Mouse (Mus musculus) lung, adult 18-20 months (tissue): ENCODE results near the gene Fam207a.

Source experiments
- DNase-seq, 2 experiments: peaks; one replicate each; pipeline ENCODE4 v3.0.0; 2022; ENCODE audit warnings: mixed read lengths in 2 of 2

Fam207a gene

DNA sequence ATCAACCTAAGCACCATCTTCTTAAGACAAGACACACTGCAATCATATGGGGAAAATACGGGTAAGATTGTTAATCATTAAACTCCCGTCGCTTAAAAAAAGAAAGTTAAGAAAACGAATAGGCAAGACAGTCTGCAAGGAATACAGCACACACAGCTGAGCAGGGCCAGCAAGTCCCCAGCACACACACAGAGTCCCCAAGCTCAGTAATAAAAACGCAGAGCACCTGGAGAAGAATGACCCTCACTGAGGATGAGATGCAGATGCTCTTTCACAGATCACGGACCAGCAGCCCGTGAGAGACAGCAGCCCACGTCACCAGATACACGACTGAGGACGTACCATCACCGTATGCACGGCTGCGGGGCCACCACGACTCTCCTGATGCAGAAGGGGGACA is 14.9 kb downstream of the Fam207a start:
- no peak for DNase-seq

DNA sequence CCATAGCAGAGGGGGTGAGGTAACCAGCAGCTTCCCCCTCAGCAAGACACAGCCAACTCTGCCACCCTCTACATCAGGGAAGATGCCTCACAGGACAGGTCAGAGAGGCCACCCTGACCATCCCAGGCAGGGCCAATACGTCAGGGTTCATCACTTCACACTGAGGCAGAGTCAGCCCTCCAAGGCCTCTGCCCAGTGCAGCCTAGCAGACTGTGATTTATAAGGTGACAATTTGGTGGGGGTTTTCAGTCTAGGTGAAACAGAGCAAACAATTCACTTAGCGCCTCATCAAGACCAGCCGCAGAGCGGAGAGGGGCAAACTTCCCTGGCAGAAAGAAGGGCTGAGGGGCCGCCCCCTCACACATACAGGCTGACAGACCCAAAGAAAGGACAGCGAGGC is 17.3 kb downstream of the Fam207a start:
- DNase-seq, result peak in 1 of 2 experiments; percentile 40

GRCm38 (mm10) chr10:77497185-77497584 is 18.4 kb downstream of the Fam207a start:
- DNase-seq, result no peak

DNA sequence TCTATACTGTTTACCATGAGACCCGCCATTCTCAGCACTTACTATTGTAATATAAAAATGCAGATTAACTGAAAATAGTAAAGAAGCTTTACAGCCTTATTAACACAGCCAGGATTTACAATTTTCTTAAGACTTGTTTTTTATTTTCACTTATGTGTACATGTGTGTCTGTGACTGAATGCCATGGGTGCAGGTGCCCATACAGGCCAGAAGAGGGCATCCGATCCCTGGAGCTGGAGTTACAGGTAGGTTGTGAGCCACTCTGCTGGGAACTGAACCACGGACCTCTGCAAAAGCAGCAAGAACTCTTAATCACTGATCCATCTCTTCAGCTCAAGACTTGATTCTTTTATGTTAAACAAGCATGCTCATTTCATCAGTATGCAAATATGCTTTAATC is 22.7 kb downstream of the Fam207a start:
- no peak for DNase-seq

- no peak for DNase-seq
Observed at GRCm38 (mm10) chr10:77491585-77491984, 24.0 kb downstream of the Fam207a start.

- no peak for DNase-seq
Observed at GRCm38 (mm10) chr10:77488168-77488567, 27.4 kb downstream of the Fam207a start.

DNA sequence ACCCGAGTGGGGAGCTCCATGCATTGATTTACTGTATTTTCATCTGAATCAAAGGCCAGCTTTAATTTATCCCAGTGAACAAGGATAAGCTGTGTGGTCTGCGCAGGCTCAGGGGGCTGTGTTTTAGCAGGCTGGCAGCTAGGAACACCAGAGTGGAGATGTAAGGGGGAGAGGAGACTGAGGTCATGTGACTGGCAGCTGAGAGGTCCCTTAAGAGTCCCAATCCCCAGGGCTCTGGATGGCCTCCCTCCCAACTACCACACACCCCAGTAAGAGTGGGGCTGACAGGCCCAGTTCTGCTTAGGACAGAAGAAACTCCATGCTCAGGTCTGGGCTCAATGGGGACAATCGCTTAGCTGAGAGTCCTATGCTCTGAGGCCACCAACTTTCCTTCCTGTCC is 29.8 kb downstream of the Fam207a start:
- no peak for DNase-seq

- DNase-seq, result peak; percentile 84 to 88
Observed at GRCm38 (mm10) chr10:77484205-77484935, 31.2 kb downstream of the Fam207a start.

GRCm38 (mm10) chr10:77481814-77482213 is 33.8 kb downstream of the Fam207a start:
- no peak for DNase-seq

- DNase-seq, result no peak
Observed at GRCm38 (mm10) chr10:77479972-77480371, 35.6 kb downstream of the Fam207a start.

DNA sequence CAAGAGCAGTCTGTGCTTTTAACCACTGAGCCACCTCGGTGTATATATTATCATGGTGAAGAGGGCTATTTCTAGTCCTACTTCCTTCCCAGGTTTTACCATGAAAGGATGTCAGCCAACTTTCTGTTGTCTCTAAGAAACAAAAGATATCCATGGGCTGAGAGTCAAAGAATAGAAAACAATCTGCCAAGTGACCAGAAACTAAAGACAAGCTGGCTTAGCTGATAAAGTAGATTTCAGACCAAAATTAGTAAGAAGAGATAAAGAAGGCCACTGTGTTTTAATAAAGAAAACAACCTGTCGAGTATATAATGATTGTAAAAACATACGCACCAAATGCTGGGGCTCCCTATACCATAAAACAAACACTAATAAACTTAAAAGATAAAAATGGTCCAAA is 38.7 kb downstream of the Fam207a start:
- DNase-seq, result no peak

- no peak for DNase-seq
Observed at GRCm38 (mm10) chr10:77472188-77472587, 43.4 kb downstream of the Fam207a start.

DNA sequence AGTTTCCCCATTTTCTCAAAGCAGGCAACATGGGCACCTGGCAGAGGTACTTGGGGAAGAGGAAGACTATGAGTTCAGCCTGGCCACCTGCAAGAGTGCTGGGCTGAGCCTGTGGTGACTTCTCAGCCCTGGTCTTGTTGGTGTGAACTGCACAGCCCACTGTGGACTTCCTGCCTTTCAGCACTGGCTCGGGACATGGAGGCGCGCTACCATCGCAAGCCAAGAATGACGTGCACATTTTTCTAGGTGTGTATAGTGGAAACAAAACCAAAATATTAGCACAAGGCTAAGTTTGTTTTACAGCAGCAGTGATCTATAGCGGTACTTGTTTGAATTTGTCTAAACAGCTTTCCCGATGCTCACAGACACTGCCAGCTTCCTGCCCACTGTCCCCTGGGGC is 44.1 kb downstream of the Fam207a start:
- no peak for DNase-seq

- no peak for DNase-seq
Observed at GRCm38 (mm10) chr10:77470763-77471162, 44.8 kb downstream of the Fam207a start.

GRCm38 (mm10) chr10:77468675-77469074 is 46.9 kb downstream of the Fam207a start:
- DNase-seq, result no peak

DNA sequence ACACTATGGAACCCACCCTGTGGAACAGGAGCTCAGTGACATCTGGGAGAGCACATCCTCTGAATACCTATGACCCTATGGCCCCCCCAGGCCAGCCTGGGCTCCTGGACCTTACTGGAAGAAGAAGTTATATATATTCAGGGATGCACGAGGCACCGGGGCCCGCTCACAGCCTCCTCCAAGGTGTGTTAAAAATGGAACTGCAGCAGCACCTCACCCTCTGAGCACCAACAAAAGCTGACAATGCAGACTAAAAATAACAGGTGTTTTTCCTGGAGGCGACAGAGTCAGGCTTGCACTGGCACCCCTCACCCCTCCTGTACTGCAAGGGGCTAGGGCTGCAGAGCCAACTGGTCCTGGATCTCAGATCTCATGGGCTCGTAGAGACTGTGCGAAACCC is 48.2 kb downstream of the Fam207a start:
- no peak for DNase-seq

DNA sequence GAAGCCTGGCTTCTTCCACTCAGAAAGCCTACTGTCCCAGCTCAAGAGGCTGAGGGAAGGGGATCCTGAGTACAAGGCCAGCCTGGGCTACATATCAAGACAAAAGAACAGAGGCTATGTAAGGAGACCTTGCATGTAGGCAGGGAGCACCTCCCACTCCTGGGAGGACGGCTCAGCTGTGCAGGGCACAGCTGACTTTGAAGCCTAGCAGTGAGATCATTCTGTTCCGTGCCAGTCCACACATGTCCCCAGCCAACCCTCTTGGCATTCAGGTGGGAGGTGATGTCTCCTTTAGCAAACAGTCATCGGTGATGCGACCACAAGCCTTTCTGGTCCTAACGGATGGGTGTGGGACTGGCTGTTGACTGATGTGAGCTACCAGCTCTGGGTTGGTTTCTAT is 49.7 kb downstream of the Fam207a start:
- no peak for DNase-seq

GRCm38 (mm10) chr10:77464181-77464936 is 51.2 kb downstream of the Fam207a start:
- peak; percentile 63 to 70 for DNase-seq

- DNase-seq, result no peak
Observed at GRCm38 (mm10) chr10:77461161-77461560, 54.4 kb downstream of the Fam207a start.

DNA sequence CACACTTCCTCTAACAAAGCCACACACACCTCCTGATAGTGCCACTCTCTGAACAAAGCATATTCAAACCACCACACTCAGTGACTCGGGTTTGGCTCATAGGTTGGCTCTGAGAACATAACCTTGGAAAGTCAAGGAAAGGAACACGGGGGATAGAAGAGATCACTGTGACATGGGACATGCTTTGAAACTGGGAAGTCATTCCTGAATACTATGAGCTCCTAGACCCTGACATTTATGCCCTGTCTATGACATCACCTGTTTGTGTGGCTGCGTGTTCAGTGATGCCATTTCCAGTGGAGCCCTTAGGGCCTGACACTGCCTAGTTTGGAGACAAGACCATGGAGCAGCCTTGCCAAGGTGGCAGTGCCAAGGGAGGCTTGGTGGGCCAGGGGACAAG is 57.9 kb downstream of the Fam207a start:
- DNase-seq, result no peak

DNA sequence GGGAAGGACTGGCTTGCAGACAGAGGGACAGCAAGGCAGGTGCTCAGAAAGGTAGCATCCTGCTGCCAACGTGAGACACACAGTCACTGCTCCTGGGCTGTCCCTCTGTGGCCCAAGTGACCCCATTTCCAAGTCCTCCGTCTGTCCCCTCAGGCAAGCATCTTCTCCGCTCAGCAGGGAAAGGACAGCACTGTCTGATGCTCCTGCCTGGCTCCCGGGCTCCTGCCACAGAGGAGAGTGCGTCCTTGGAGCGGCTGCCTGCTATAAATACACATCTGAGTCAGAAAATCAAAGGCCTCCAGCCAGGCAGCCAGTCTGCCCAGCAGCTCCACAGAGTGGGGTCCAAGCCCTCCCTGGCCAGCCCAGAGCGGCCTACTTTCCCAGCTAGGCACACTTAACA is 59.1 kb downstream of the Fam207a start:
- DNase-seq, result no peak

DNA sequence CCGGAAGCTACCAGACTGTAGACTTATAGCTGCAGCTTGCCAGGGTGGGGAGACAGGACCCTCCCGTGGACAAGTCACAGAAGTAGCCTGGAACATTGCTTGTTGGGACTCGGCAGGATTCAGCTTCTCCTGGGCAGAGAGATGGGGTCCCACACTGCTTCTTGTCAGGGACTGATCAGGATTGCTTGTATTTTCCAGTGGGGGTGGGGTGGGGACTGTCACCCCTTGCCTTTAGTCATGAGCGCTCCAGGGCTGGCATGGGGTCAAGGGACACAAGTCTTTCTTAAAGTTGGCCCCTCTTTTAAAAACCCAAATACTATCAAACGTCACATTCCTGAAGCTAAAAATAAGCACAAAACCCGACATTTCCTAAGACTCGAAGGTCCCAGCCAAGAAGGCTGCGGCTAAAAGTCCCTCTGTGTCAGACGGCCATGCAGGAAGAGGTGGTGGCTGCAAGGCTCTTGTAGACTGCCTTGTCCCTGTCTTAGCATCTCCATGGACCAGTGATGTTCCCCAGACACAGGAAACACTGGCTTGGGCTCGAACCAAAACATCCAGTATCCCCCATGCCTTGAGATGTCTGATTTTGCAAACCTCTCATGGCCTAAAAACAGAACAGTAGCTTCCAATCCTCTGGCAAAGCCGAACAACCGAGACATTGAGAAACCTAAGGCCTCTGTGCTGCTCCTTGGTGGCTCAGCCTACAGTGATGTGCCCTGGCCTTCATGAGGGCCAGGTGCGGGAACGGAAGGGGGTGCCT is 60.2 kb downstream of the Fam207a start:
- DNase-seq, result peak in 1 of 2 experiments; percentile 17

DNA sequence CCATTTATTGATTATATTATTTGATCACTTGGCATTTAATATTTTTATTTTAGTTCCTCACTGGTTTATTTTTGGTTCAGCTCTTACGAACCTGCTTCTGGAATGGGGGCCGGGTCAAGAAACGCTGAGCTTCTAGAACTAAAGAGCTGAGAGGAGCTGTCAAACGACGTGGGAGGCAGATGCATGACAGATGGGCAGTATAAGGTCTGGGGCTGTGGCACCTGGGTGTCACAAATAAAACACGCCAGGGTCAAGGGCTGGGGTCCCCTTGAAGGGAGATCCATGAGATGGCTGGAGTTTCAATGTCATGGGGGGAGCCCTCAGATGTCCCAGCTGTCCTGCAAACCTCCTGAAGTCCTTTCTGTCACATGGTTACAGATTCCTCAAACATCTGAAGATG is 60.8 kb downstream of the Fam207a start:
- DNase-seq, result no peak

GRCm38 (mm10) chr10:77451822-77452221 is 63.8 kb downstream of the Fam207a start:
- DNase-seq, result no peak
